Mouse (Mus musculus) E14TG2a.4 (cell line): Measurements from ENCODE around the gene Pglyrp2.

ENCODE experiments used
- H3K27me3 ChIP-seq: 2 replicates; pipeline ENCODE4 v1.6.1; 2014; ENCODE audit warnings: low read length, control low read depth; ENCODE audit not compliant: insufficient read depth
- H3K36me3 ChIP-seq: 2 replicates; pipeline ENCODE4 v1.6.1; 2014; ENCODE audit warnings: low read length, control low read depth; ENCODE audit not compliant: insufficient read depth
- H3K4me1 ChIP-seq: replicated peaks from 2 replicates; pipeline ENCODE4 v1.6.1; 2014; ENCODE audit warnings: low read depth, low read length, control low read depth
- H3K4me3 ChIP-seq: replicated peaks from 2 replicates; pipeline ENCODE4 v1.5.1; 2014; ENCODE audit warnings: mild to moderate bottlenecking, low read length
- H3K9me3 ChIP-seq: 2 replicates; pipeline ENCODE4 v1.6.1; 2014; ENCODE audit warnings: low read length, control low read depth
- CTCF ChIP-seq: conservative IDR thresholded peaks from 2 replicates; pipeline ENCODE4 v1.5.1; 2014; ENCODE audit warnings: low read length
- NANOG ChIP-seq: IDR thresholded peaks from 2 replicates; pipeline ENCODE4 v1.6.1; 2014; ENCODE audit warnings: borderline replicate concordance, low read length, mixed read lengths
- POU5F1 ChIP-seq: IDR thresholded peaks from 2 replicates; pipeline ENCODE4 v1.6.1; 2014; ENCODE audit warnings: low read length, borderline replicate concordance

Pglyrp2 gene

GRCm38 (mm10) chr17:32447195-32447594, 23.2 kb upstream of the Pglyrp2 start:
- H3K4me3 ChIP-seq = no peak overlapping the region
- no peaks in the 10 kb centered on the region for H3K36me3 ChIP-seq
- TF ChIP-seq CTCF = peak; percentile 62
- TF ChIP-seq NANOG = no peak
- H3K27me3 ChIP-seq = peaks cover 5% of the 10 kb centered on the region
- H3K4me1 ChIP-seq = peaks cover 29% of the 10 kb centered on the region
- no peaks in the 10 kb centered on the region for H3K9me3 ChIP-seq

- TF ChIP-seq POU5F1 (no peak), CTCF (no peak), NANOG (no peak)
- Histone ChIP-seq H3K36me3 (no peaks in the 10 kb centered on the region), H3K27me3 (peaks cover 5% of the 10 kb centered on the region), H3K4me3 (no peak overlapping the region), H3K9me3 (no peaks in the 10 kb centered on the region), H3K4me1 (peaks cover 7% of the 10 kb centered on the region)
These were observed 21.0 kb upstream of the Pglyrp2 start for GRCm38 (mm10) chr17:32445016-32445415.

- Histone ChIP-seq H3K4me1 (no peaks in the 10 kb centered on the region), H3K4me3 (no peak overlapping the region), H3K27me3 (peaks cover 5% of the 10 kb centered on the region), H3K9me3 (no peaks in the 10 kb centered on the region), H3K36me3 (no peaks in the 10 kb centered on the region)
- TF ChIP-seq NANOG = no peak
- no peak for TF ChIP-seq CTCF
- TF ChIP-seq POU5F1 = no peak
These were observed 19.3 kb upstream of the Pglyrp2 start for GRCm38 (mm10) chr17:32443245-32443644.

GRCm38 (mm10) chr17:32437106-32437505, 13.1 kb upstream of the Pglyrp2 start:
- Histone ChIP-seq H3K36me3 (no peaks in the 10 kb centered on the region), H3K4me3 (no peak overlapping the region), H3K4me1 (0 out of 2 replicates have a peak, but pooled peaks cover 13% of the 10 kb centered on the region), H3K9me3 (no peaks in the 10 kb centered on the region), H3K27me3 (0 out of 2 replicates have a peak, but pooled peaks cover 3% of the 10 kb centered on the region)
- TF ChIP-seq CTCF = no peak
- no peak for TF ChIP-seq POU5F1
- TF ChIP-seq NANOG = no peak

- Histone ChIP-seq H3K9me3 (no peaks in the 10 kb centered on the region), H3K4me1 (0 out of 2 replicates have a peak, but pooled peaks cover 13% of the 10 kb centered on the region), H3K36me3 (no peaks in the 10 kb centered on the region), H3K27me3 (0 out of 2 replicates have a peak, but pooled peaks cover 3% of the 10 kb centered on the region), H3K4me3 (no peak overlapping the region)
- TF ChIP-seq POU5F1 (no peak), NANOG (no peak), CTCF (no peak)
These were observed 11.2 kb upstream of the Pglyrp2 start for GRCm38 (mm10) chr17:32435151-32435550.

GRCm38 (mm10) chr17:32434324-32434723, 10.4 kb upstream of the Pglyrp2 start:
- Histone ChIP-seq H3K4me3 (no peak overlapping the region), H3K27me3 (0 out of 2 replicates have a peak, but pooled peaks cover 3% of the 10 kb centered on the region), H3K36me3 (no peaks in the 10 kb centered on the region), H3K9me3 (no peaks in the 10 kb centered on the region), H3K4me1 (0 out of 2 replicates have a peak, but pooled peaks cover 13% of the 10 kb centered on the region)
- no peak for TF ChIP-seq CTCF
- TF ChIP-seq NANOG = no peak
- TF ChIP-seq POU5F1 = no peak

GRCm38 (mm10) chr17:32431972-32432371, 8.0 kb upstream of the Pglyrp2 start:
- Histone ChIP-seq H3K36me3 (no peaks in the 10 kb centered on the region), H3K27me3 (0 out of 2 replicates have a peak, but pooled peaks cover 5% of the 10 kb centered on the region), H3K9me3 (no peaks in the 10 kb centered on the region), H3K4me3 (no peak overlapping the region), H3K4me1 (0 out of 2 replicates have a peak, but pooled peaks cover 13% of the 10 kb centered on the region)
- TF ChIP-seq CTCF = peak; percentile 38
- TF ChIP-seq POU5F1 = no peak

GRCm38 (mm10) chr17:32426610-32427009, 2.6 kb upstream of the Pglyrp2 start:
- Histone ChIP-seq H3K4me3 (no peak overlapping the region), H3K27me3 (peaks cover 15% of the 10 kb centered on the region; the same call in 1 of the 2 replicates), H3K9me3 (no peaks in the 10 kb centered on the region), H3K36me3 (no peaks in the 10 kb centered on the region), H3K4me1 (no peaks in the 10 kb centered on the region)
- TF ChIP-seq CTCF (no peak), POU5F1 (no peak), NANOG (no peak)

- H3K4me3 ChIP-seq = no peak overlapping the region
- peaks cover 39% of the 10 kb centered on the region for H3K27me3 ChIP-seq
- no peaks in the 10 kb centered on the region for H3K36me3 ChIP-seq
- TF ChIP-seq CTCF = no peak
- no peak for TF ChIP-seq POU5F1
- TF ChIP-seq NANOG = no peak
- peaks cover 12% of the 10 kb centered on the region for H3K4me1 ChIP-seq
- H3K9me3 ChIP-seq = no peaks in the 10 kb centered on the region
These were observed 3.2 kb downstream of the Pglyrp2 start for GRCm38 (mm10) chr17:32420781-32421180.
